Mouse (Mus musculus): Measurements from ENCODE around the gene Ccdc127.
A peak's percentile ranks its signal among the peaks of the same experiment; 100 is the strongest.

Gene Ccdc127

DNA sequence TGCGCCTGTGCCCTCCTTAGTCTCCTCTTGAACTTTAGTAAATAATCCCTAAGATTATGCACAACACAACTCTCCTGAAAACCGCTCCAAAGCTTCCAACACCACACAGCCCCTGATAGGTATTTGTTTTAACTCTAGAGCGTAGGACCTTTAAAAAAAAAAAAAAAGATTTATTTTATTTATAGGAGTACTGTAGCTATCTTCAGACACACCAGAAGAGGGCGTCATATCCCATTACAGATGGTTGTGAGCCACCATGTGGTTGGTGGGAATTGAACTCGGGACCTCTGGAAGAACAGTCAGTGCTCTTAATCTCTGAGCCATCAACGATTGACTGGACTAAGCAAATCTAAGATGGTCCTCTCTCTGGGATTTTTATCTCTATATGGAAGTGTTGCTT lies 39.6 kb downstream of the Ccdc127 start:
- no peak for DNase-seq (ENCODE audit: low read depth in 1 of 2, low spot score in 2 of 2)

DNA sequence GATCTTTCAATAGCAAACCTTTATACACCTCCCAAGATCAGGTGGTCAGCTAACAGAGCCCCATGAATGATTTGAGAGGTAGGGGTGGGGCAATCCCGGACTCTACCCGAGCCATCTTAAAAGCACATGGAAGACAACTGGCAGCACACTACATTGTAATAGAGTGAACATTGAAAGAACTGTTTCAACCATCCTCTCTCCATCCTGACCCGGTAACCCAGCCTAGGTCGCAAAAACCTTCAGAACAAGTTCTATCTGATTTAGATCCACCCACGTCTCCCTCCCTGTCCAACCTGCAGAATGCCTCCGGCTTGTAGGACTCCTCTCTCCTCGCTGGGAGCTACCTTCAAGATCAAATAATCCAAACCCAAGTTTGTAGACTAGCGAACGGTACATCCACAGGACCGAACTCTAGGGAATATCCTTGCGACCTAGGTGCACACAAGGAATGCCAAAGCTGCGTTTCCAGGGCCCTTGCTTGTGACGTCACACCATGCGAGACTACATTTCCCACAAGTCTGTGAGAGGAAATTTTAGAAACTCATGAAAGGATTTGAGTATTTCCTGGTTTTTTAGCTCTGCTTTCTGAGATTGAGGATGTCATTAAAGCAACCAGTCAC lies 40.4 kb downstream of the Ccdc127 start, which contains the start of gene Zfp72:
Gene Zfp72, minus strand, starts transcription at position 466 of the 620 bp plus-strand sequence.
- peak; percentile 14 to 39 for DNase-seq (ENCODE audit: low read depth in 1 of 2, low spot score in 2 of 2)

DNA sequence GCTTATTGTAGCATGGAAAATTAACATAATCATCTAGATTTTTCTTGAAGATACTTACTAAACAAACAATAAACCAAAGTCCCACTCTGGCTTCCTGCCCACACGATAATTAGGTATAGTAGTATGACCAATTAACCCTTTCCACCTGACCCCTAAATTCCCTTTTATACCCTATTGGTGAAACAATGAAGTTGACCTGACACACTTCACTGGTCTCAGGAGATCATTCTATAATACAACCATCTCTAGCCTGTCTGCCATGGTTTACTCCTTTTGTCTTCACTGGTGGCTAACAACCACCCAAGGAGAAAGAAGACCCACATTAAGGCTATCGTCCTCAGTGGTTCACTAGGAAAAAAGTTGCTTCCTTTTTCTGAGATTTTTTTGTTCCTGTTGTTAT lies 41.0 kb downstream of the Ccdc127 start:
- DNase-seq (ENCODE audit: low read depth in 1 of 2, low spot score in 2 of 2), result no peak

DNA sequence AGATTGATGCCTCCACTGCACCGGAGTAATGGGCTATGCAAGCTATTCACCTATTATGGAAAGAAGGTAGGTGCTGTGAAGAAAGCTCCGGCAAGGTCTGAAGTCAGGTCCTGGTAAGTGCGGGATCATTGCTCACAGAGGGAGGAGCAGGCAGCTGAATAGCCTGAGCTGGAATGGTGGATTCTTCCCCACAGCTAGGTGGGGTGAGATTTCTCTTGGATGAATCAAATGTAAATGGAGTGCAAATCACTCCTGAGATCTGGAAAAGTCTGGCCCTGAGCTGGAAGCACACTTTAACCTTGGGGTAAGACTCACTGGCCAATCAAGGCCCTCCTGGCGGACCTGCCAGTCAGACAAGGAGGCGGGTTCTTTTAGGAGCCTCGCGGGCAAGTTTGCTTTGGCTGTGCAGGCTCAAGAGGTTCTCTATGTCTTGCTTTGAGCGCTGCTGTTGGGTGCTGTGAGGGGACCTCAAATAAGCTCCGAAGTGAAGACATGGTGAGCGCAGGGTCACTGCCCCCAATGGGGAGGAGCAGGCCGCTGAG lies 49.3 kb downstream of the Ccdc127 start, which contains the start of gene Ftl1-ps1:
Gene Ftl1-ps1, plus strand, starts transcription at position 397 of the 542 bp plus-strand sequence.
- DNase-seq (ENCODE audit: low read depth in 1 of 2, low spot score in 2 of 2), result no peak
